Mouse (Mus musculus): ENCODE measurements around the gene Prrt3.

The Prrt3 gene

GRCm38 (mm10) chr6:113451839-113452238, 49.9 kb downstream of the Prrt3 start:
- DNase-seq (ENCODE audit: low spot score in 2 of 2) = no peak

DNA sequence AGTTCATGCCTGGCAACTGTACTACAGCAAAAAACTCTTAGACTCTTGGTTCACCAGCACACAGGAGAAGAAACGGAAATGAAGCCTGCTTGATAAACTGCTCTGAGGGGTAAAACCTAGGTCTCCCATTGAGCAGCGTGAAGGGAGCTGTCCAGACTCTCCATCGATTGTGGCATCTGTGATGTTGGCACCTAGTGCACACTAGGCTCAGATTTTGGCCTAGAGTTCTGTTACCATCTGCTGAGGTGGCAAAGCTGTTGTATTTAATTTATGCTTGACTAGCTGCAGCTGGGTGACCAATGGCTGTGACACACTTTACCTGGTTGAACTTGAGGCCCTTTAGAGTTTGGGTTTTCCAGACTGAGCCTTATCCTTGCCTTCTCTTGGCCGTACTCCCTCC, 54.1 kb downstream of the Prrt3 start:
- DNase-seq (ENCODE audit: low spot score in 2 of 2) = no peak

DNA sequence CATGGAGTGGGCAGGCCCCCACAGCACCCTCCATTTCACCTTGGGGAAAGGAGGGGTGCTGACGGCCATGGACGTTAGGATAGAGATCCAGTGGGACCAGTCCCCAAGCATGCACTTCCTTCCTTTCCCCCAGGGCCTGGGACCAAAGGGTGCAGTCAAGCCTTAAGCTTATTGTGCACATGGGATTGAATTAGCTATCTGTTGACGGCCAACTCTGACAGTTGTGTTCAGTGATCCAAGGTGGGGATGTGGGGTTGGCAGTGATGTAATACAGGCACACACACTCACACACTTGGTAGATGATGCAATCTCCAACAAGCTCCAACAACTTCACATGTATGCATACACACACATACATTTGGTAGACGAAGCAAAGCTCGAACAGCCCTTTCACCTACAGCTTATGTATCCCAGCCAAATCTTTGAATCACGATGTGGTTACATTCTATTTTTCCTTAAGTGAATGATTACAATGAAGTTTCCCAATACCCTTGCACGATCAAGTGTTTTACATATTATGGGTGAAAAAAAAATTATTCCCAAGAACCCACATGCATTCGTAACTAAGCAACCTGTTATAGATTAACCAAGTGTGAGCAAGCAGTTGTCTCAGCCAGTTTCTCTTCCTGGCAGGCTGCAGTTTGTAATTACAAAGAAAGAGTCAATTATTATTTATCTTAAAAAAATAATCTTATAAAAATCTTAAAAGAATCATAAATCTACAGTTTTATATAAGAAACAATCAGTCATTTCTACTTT, 57.3 kb downstream of the Prrt3 start:
- no peak for DNase-seq (ENCODE audit: low spot score in 2 of 2)
